Mouse (Mus musculus) mouse embryonic stem cell (cell line): ENCODE measurements at regions not wholly inside any gene's neighbourhood (a gene's known extent, or its start where the extent isn't known, plus 50 kb on each side); places are given as distances from the start of the nearest gene placed in this dataset.
"Not testable (repeated sequence)": the region's sequence is repeated elsewhere in the genome, so short reads cannot be mapped to it uniquely, and the experiment has no call there.

ENCODE experiments used
- in situ Hi-C, 2 experiments: fragments of 300-500 bp; cut with MboI; formaldehyde crosslinking; loops; 1 replicate in 1 of 2; 3 replicates in 1 of 2; pipeline ENCODE4 v1.14.3; 2019 to 2020; ENCODE audit warnings: low sequenced_read_pairs in 2 of 2, low pct_unique_long_range_greater_than_20kb in 1 of 2, mixed read lengths in 1 of 2; ENCODE audit not compliant: unreplicated experiment in 1 of 2

- in situ Hi-C loops = no loop called here
Measured at GRCm38 (mm10) chr12:11037951-11038350, 112.9 kb downstream of the Kcns3 start.

DNA sequence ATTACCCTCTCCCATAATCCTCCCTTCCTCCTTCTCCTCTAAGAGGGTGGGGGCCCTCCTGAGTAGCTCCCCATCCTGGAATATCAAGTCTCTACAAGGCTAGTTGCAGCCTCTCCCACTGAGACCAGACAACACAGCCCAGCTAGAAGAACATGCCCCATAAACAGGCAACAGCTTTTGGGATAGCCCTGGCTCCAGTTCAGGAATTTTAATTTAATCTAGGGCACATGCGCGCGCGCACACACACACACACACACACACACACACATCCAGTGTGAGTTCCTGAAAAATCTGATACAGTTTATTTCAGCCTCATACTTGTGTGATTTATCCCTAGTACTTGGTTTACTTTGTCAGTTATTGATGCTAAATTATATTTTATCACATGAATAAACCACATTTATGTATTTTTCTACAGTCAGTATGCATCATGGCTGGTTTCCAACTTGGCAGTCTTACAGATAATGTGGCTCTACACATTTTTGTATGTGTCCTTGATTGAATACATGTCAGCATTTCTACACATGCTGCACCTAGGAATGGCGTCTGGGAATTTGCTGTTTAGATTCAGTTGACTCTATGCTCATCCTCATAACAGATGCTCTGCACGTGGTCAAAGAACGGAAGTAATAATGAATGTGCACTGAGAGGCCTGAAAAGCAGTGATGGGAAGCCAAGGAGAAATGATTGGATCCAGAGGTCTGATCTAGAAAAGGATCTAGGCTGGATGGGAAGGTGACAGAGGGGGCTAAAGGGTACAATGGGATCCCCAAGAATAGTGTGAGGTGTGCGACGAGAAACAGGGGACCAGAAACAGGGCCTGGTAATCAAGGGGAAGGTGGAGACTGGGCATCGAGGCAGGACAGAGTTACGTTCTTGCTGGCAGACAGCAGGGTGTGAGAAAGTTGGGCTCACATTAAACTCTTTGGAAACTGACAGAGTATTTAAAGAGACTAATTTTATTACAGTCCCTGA, 130.0 kb downstream of the Kcns3 start:
- in situ Hi-C loops = no loop called here

DNA sequence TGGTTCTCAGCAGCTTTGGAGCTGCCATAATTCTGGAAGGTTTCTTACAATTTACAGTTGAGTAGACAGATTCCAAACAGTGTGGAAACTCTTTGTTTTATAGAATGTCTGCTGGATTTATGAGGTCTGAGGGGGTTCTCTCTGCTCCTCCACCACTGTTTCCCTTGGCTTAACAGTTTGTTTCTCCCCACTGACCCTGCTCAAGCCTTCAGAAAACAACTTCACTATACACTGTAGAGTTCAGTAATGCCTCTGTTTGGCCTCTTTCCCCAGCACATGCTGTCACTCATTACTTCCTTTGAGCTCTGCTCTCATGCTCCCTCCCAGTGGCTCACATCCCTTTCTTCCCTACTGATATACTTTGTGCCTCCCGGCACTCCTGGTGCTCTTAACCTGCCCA, 139.7 kb downstream of the Kcns3 start:
- in situ Hi-C loops = no loop called here

GRCm38 (mm10) chr12:10984295-10984694, 166.6 kb downstream of the Kcns3 start:
- in situ Hi-C loops = no loop called here

- in situ Hi-C loops = no loop called here
Measured at GRCm38 (mm10) chr12:10949184-10949583, 201.7 kb downstream of the Kcns3 start.

DNA sequence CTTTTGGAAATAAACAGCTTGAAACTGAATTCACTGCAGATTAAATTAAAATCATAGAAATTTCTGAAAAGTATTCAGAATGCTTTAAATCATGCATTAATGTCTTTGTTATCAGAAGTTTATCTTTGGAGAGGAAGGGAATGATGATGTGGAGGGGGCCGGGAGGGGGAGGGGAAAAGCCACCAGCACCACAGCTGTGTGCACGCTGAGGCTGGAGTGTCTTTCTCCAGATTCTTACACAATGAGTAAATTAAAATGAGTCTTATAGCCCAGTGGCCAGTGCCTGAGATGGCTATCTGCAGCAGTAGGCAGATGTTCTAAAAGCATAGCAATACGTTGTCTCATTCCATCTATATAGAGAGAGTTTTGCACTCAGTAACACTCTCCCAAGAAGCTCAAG, 209.8 kb downstream of the Kcns3 start:
- in situ Hi-C loops = no loop called here

DNA sequence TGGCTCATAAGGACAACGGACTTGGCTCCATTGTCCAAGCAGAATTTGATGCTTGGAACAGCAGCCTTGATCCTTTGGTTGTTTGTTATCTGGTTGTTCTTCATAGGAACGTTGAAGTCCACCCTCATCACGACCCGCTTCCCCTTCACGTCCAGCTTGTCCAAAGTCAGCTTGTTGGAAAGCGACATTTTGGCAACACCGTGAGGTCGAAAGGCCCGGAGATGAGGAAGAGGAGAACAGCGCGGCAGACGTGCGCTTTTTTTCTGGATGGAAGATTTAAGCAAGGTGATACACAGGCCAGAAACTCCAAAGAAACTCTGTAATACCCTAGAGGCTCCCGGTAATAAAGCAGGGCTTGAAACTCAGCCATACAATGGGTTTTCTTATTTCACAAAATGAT, 250.8 kb downstream of the Kcns3 start:
- in situ Hi-C loops = not testable (repeated sequence)

- in situ Hi-C loops = no loop called here
Measured at GRCm38 (mm10) chr12:10878791-10879190, 272.1 kb downstream of the Kcns3 start.

- in situ Hi-C loops = no loop called here
Measured at GRCm38 (mm10) chr12:10874589-10875554, 276.0 kb downstream of the Kcns3 start.

DNA sequence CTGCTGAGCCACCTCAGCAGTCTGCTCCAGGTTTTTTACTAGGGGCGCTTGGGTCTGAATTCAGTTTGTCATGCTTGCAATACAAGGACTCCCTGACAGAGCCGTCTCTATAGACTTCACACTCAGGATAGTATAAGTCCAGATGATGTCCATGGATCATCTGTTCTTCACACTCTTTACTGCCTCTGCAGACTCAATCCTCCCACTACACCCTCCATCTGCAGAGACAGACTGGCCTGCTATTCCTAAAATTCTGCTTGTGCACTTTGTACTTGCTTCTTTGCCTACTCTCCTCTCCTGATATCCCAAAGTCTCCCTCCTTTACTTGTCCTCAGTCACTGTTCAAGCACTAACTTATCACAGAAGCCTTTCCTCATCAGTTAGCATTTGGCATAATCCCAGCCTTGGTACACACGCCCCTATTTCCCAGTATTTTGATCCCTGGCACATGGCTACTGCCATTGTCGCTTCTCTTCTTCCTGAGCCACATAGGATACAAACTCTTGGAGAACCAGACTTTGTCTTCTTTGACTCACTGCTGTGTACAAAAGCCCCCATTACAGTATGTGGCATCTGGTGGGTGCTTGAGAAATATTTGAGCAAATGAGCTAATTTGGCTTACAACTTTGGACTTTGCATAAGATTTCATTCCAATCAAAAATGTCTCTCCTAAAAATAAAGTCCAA, 277.0 kb downstream of the Kcns3 start:
- in situ Hi-C loops = no loop called here

DNA sequence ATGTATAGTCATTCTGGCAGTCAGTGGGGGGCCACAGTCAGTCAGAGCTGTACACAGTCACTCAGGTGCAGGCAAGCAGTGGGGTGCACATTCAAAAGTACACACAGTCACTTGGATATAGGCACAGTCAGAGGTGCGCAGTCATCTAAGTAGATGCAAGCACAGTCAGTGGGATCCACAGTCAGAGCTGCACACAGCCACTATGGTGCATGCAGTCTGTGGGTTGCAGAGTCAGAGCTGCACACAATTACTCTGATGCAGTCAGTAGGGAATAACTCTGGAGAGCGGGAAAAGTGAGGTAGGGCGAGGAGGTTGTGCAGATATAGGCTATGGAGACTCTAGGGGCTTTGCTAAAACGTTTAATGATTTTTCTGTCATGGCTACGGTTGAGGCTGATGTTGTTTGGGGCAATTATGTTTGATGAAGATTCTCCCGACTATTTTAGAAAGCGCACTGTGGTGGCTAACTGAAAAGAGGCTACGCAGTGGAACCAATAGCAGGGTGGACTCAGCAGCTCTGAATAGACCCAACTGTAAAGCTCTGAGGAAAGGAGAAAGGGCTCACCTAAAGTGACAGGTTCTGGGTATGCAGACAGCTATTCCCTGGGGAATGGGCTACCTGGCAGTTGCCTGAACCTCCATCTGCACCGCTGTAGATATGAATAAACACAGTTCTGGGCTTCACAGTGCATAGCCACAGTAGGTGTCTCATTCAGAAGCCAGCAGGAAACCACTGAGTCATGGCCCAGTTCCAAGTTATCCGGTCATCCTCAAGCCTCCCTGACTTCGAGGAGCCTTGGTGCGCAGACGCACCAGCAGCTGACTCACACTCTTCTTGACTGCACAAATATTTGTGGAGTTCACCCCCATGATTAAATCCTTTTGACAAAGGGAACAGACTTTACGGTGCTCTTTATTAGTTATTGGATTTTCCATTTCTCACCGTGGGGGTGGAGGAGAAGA, 282.9 kb downstream of the Kcns3 start:
- in situ Hi-C loops = no loop called here

DNA sequence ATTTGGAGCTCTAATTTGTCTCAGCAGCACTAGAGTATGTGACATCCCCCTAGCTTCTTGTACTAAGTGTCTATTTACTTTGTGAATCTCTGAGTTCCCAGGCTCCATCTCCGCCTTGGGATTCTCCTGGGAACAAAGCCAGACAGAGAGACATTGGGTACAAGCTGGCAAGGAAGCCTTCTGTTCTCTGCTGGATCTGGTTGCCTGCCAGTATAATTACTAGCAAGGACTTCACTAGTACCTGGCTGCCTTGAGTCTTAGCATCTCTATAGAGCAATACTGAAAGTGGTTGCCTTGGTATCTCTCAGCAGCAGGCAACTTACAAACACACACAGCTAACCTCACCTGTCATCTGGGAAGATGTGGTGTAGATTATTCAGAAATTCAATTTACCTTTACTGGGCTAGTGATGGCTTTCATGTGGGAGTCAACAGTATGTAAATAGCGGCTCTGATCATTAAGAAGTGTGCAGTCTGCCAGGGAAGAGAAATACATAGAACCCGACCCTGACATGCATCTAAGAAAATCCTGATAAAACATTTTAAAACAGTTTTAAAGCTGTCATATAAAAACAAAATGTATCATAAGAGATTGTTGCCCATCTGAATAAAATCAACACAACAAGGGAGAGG, 283.8 kb downstream of the Kcns3 start:
- in situ Hi-C loops = no loop called here

- in situ Hi-C loops = no loop called here
Measured at GRCm38 (mm10) chr12:10865294-10865693, 285.6 kb downstream of the Kcns3 start.

- in situ Hi-C loops = no loop called here
Measured at GRCm38 (mm10) chr12:10820335-10820734, 330.5 kb downstream of the Kcns3 start.

DNA sequence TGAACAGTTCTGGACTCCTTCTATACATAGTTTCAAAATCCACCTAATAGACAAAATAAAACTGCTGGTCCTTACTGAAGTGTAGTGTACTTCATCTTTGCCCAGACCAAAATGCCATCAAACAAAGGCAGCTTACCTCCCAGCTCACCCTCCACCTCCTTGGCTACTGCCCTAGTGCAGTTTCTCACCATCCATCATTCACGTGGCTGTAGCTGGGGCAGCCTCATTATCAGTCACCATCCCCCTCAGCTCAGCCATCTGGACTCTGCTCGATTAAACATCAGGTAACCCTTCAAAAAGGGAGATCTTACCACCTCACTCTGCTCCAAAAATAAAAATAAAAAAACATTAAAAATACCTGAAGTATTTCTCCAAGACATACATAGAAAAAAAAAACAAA, 332.8 kb downstream of the Kcns3 start:
- in situ Hi-C loops = no loop called here

DNA sequence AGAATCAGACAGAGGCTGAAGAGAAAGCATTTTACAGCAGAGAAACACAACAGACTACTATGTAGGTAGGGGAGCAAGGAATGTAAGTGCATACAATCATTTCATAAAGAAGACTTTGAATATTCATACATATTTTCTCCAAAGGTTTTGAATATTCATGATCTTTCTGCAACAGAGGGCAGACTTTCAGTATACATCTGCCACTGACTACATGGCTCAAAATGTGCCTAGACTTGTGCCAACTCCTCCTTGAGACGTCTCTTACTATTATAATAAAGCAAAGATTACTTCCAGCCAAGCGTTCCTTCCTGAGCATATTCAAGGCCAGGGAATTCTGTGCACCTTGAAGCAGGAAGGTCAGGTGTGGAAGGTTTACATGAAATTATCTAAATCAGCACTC, 333.3 kb downstream of the Kcns3 start:
- in situ Hi-C loops = no loop called here

DNA sequence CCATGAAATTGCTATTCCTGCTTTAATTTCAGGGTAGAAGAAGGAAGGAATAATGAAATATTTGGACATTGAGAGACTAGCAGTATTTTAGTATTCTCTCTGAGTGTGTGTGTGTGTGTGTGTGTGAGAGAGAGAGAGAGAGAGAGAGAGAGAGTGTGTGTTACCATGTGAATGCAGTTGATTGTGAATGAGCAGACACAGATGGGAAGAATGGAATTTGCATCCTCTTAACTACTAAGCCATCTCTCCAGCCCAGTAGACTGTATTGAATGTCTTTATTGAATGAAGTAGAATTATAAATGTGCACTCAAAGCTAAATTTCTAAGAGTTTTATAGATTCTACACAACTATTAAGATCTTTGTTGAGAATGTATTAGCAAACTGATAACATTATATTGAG, 340.3 kb downstream of the Kcns3 start:
- in situ Hi-C loops = no loop called here
